Mouse (Mus musculus): ENCODE results near the gene Pam. TPM values are rescaled to one million over a fixed set of nuclear protein-coding genes. Genes with fewer than 3 reads are reported as not detected.
"Not testable (repeated sequence)": the region's sequence is repeated elsewhere in the genome, so short reads cannot be mapped to it uniquely, and the experiment has no call there.

Gene Pam
- polyA plus RNA-seq, 2 experiments from 2014 or later = 2.6 to 4.8 TPM

DNA sequence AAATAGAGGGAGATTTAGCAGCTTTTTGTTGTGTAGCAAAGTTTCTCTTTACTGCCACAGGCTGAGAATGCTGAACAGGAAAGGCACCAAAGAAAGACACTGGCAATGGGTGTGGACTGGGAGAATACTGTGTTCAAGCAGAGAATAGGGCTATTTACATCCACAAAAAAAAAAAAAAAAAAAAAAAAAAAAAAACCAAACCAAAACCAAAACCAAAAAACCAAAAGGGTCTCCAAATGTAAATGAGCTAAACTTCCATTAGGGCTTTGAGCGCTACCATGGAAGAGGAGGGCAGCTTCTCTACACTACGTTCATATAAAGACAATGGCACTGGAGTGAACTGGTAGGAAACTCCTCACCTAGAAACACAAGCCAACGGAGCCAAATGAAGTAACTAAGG lies 274.2 kb downstream of the Pam start:
- ATAC-seq = no peak

DNA sequence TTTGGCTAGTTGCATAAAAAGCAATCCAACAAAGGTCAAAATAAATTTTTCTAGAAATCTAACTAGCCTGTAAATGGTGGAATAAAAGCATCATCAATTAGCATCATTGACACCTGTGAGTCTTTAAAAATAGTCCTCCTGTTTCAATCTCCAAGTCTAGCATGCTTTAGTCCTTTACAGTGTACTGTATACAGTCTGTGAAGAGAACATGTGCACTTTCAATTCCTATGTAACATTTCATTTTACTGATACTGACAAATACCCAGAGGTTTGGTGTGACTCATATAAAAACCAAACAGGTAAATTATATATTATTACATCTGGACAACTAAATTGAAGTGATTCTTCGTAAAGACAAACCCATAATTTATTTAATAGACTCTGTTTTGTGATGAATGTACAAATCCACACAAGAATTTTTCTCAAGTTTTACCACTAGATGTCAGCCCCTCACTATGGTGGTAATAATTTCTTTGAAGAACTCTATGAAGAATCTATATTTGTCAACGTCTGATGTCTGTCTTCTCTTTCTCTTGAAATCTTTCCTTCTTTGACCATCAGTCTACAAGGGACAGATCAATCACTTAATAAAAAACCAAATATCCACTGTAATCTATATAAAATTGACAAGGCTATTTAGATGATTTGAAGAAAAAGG lies 286.1 kb downstream of the Pam start:
- ATAC-seq = peak; percentile 54

DNA sequence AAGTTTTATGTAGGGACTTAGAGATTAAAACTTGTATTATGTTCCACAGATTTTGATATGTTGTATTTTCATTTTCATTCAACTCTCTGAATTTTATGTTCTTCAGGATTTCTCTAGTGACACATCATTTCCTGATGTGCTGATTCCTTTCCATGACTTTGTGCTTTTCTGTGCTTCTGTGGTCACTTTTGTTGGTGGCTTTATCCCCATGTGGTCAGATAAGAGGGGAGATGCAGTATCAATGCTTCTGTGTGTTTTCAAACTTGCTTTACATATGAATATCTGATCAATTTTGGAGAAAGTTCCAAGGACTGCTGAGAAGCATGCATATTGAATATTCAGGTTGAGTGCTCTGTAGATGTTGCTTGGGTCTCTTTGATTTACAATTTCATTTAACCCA lies 290.9 kb downstream of the Pam start:
- no peak for ATAC-seq

DNA sequence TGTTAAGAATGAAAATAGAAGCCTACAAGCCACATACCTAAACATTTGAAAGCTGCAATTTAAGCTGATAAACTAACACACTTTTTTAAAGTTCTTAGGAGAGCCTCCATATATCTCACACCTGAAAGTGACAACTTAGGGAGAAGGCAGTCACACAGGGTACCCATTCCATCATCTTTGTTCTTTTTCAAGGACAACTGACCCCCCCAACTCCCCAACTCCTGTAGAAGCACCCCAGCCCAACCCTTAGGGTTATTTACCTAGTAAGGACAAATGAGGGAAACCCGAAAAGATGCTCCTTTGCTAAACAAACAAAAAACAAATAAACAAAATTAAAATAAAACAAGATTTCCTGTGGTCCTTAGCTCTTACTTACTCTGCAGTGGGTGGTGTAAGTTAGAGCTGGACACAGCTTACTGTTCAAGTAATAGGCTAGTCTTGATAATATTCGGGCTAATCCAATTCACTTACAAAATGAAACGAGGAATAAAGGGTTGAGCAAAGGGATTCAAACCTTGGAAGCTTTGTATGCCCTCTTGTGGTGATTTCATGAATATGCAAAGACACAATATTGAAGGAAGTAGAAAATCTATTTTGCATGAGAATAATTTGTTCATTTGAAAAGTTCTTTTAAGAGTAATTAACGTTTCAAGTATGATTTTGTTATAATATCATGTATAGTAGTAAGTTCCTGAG lies 293.1 kb downstream of the Pam start:
- no peak for ATAC-seq

DNA sequence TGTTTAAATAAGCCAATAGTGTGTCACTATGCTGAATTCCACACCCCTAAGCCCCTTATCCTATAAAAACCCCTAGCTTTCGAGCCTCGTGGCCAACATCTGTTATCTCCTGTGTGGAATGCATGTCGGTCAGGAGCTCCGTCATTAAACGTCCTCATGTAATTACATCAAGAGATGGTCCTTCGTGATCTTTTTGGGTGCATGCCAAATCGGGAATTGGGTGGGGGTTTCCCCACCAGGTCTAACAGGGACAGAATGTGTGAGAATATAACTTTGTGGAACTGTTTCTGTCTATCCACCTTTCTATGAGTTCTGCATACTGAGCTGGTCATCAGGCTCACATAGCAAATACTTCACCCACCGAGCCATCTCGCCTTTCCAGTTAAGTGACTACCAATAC lies 299.5 kb downstream of the Pam start:
- no peak for ATAC-seq

DNA sequence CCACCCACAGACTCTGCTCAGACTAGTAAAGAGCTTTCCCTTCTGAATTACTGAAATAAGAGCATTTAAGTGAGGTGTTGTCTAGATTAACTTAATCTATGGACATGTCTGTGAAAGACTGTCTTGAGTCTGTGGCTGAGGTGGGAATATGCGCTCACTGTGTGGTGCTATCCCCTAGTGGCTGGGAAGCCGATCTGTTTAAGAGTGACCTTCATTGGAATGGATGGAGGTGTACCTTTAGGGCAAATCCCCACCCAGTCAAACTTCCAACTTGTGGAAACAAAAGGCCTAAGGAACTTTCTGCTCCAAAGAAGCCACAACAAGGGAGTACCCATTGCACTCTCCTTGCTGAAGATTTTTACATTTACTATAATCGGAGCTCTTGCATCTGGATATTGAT lies 301.3 kb downstream of the Pam start:
- no peak for ATAC-seq

DNA sequence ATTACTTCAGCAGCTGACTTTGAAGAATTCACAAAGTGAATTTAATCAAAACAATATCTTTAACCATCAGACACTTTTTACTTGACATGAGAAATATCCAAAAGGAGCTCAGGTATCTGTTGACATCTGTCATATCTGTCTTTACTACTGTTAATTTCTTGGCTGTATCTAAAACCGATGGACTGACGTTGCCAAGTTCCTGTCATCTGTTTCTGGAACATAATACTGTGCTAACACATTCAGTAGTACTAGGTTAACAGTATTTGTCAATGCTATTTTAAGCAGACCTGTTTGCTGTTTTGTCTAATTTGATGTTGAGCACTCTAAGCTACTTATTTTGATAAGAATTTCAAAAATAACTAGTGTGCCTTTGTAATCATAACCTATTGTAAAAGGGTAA lies 307.0 kb downstream of the Pam start:
- ATAC-seq = no peak

DNA sequence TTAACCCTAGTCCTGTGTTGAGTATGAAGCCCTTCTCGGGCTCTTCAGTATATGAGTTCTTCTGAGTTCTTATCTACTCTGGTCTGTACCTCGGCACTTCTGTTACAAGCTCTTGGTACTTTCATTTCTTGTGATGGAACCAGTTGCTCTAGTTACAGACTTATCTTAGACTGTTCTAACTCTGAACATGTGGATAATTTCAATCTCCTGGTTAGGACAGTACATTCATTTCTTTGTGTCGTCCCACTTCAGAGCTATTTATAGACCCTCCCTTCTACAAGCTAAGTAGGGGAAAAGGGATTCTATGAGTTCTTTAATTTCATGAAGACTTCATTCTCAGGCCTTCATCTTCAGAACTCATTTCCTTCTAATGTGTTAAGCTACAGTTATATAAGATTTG lies 307.8 kb downstream of the Pam start:
- ATAC-seq = no peak

DNA sequence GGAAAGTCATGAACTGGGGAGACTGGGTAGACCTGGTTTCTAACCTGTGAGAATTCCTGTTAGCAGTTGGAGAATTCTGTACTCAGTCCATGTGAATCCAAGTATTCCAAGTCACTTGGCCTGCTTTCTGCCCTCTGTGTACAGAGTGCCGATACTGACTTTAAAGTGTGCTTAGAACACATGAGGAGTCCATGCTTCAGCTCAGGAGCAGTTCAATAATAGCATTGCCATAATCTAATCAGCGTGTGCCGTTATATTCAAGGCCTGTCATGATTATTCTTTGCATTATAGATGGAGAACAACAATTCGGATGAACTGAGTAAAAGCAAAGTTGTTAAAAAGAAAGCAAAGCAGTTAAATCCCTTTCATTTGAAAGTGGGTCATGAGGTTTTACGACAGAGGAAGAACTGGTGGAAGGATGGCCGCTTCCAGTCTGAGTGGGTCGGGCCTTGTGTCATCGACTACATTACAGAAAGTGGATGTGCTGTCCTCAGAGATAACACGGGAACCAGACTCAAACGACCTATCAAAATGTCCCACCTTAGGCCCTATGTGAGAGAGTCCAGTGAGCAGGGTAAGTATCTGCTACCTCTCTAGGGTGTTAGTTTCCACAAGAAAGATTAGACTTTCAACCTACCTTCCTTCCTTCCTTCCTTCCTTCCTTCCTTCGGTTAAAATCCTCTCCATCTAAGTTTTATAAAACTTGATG lies 309.6 kb downstream of the Pam start:
- ATAC-seq = no peak

DNA sequence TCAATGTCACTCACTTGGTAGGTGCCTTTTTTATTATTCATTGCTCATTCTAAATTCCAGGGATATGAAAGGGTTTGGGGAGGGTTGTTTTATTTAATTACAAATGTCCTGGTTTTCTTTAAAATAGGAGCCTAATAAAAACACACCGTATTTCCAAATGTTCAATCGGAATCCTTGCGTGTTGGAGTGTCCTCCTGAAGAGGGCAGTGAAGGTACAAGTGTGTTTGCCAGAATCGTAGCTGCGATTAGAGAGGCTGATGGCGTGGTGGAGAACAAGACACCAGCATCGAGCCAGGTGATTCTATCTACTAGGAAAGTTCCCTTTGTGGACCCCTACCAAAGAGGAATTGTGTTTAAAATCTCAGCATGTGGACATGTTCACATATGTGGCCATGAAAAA lies 310.5 kb downstream of the Pam start:
- ATAC-seq = no peak

DNA sequence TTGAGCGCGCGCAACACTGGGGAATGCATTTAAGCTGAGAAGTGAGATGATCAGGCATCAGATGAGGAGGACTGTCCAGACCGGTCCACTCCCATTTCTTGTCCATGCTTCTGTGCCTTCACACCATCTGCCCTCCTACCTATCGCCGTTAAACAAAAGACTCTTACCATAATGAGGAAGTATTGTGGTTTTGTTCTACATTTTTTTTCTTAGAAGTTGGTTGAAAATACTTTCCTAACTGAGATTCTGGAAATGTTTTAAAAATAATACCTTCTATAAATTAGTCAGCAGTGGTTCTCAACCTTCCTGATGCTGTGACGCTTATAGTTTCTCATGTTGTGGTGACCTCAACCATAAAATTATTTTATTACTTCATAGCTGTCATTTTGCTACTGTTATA lies 313.8 kb downstream of the Pam start:
- no peak for ATAC-seq

DNA sequence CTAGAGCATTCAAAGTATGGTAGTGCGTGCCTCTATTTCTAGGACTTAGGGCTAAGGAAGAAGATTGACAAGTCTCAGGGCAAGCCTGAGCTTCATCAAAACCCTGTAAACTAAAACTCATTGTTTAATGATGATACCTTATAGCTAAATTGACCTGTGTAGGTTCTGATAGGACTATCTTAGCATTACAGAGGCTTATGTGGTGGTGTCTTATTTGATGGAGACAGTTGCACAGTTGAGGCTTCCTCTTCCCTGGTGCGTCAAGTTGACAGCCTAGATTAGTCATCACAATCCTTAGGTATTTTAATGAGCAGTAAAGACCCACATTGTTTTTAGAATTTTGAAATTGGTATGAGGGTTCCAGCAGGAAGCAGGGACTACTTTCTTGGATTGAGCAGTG lies 321.5 kb downstream of the Pam start:
- no peak for ATAC-seq

DNA sequence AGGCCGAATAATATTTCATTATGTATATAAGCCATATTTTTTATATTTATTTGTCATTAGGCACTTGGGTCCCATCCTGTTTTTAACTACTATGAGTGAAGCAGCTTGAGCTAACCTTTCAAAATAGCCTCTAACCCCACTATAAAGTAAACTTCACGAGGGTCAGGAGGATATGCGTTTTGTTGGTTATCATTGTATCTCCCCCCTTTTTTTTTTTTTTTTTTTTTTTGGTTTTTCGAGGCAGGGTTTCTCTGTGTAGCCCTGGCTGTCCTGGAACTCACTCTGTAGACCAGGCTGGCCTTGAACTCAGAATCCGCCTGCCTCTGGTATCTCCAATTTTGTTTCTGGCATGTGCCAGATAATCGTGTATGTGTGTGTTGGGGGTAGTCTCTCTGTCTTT lies 322.1 kb downstream of the Pam start:
- ATAC-seq = no peak

DNA sequence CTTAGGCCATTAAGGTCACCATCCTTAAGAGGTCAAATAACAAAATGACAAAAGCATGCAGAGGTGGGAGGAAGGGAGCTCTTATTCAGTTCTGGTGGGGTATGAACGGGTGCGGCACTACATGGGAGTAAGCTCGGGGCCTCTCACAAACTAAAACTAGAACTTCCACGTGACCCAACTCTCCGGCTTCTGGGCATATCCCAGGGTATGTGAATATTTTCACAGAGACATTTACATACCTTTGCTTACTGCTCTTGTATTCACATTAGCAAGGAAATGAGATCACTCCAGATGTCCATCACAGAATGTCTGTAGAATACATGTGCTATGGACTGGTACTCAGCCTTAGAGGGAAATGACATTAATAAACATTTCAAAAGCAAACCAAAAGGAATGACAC lies 323.7 kb downstream of the Pam start:
- no peak for ATAC-seq

DNA sequence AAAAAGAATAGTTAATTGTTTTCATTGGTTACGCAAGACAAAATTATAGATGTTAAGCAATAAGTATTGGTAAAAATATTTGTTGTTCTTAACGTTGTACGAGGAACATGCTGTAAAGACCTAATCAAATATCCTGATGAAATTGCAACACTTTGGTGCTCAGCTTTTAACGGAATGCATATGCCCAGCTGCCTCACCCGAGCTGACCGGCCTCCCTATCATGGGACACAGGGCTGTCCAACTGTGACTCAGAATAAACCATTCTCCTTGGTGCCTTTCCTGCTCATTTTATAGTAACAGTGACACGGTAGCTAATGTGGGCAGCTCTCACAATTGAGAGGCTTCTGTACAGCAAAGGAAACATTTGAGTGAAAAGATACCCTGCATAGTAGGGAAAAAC lies 324.3 kb downstream of the Pam start:
- no peak for ATAC-seq

DNA sequence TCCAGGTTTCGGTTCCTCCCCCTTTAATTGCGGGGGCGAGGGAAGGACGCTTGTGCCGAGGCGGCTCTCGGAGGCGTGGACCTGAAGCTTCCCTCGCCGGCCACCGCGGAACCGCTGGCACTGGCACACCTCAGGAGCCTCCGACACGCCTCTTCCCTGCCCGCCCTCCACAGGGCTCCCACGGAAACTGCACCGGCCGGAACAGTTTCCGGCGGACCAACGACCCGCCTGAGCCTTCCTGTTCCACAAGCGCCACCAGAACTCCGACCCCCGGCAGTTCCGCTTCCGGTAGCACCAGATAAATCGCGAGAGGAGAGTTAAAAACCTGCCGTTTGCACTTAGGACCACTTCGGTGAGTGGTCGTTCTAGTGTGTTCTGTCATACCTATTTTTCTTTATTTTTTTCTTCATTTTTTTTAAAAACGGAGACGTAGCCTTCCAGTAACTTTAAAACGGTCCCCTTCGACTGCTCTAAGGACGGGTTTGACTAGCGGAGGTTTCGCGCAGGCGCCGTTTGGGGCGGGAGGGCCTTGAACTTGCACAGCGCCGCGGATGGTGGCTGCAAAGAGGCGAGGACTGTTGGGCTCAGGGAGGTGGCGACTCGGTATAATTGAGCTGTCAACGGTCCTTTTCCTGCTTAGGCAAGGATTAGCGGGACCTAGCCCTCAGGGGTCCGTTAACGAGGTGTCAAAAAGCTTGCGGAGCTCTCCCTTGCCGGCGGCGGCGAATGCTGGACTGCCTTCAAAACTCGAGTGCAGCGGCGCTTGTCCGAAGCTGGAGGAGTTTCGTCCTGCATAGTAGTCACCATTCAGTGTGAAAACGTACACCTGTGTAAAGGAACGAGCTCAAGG lies 325.3 kb downstream of the Pam start, which contains the start of the genes Gin1 and Ppip5k2:
Gene Gin1, plus strand, starts transcription at position 269 of the 850 bp plus-strand sequence.
Gene Ppip5k2, minus strand, starts transcription at position 508 of the 850 bp plus-strand sequence.
- peak; percentile 89 for ATAC-seq

DNA sequence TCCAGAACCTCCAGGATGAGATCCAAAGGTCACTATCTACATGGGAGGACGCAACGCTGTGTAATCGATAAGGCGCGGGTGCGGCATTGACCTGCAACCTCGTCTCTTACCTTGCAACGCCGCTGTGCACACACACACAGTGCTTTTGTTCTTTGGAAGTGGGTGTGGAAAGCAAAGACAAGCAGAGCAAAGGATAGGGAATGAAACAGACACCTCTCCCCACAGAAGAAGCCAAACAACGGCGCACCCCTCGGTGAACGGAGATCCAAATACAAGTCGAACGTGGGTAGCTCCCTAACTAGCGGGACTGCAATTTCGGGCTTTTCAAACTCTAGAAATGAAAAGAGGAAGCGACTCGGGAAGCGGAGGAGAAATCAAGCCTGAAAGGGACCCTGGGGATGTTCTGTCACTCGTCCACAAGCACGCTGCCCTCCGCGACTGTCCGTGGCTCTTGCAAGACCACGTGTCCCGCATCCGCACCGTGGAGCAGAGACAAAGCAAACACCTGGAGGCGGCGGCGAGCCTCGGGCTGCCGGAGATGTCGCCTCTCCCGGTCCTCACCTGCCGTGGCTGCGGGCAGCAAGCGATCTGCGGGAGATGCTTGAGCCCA lies 326.0 kb downstream of the Pam start:
- peak; percentile 1 for ATAC-seq

DNA sequence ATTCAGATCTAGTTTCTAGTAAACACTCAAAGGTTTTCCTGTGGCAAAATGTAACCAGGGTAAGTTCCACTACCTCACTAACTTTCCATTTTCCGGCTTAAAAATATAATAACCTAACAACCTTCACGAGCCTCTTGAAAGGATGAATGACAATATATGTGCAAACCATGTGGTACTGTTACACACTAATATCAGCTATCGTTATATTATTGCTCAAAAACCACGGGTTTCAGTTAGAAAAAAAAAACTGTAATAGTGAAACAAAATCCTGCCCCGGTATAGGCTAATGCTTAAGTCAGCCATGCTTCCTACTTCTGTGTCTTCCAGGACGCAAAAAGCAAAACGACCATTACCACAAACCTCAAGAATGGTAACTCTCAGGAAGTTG lies 326.5 kb downstream of the Pam start:
- ATAC-seq = peak; percentile 30

DNA sequence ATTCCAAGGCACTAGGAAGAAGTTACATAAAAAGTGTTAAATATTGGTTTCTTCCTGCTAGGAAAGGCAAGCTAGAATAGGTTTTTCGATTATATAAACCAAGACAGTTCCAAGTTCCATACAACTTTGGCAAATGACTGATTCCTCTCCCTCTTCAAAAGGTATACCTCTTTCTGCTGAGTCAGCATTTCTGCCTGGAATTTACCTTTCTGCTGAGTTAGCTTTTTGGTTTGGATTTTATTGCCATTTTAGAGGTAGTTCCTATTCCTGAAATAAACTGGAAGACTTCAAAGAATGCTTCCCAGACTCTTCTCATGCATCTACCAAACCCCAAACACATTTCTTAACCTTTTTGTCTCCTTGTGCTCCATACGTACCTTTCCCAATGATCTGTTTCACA lies 327.4 kb downstream of the Pam start:
- no peak for ATAC-seq

DNA sequence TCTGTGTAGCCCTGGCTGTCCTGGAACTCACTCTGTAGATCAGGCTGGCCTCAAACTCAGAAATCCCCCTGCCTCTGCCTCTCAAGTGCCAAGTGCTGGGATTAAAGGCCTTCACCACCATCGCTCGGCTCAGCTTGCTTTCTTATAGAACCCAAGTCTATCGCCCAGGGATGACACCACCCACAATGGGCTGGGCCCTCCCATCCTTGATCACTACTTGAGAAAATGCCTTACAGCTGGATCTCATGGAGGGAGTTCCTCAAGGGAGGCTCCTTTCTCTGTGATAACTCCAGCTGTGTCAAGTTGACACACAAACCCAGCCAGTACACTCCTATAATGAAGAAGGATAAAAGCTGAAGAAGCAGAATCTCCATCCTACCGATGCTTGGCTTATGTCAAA lies 329.7 kb downstream of the Pam start:
- not testable (repeated sequence) for ATAC-seq

DNA sequence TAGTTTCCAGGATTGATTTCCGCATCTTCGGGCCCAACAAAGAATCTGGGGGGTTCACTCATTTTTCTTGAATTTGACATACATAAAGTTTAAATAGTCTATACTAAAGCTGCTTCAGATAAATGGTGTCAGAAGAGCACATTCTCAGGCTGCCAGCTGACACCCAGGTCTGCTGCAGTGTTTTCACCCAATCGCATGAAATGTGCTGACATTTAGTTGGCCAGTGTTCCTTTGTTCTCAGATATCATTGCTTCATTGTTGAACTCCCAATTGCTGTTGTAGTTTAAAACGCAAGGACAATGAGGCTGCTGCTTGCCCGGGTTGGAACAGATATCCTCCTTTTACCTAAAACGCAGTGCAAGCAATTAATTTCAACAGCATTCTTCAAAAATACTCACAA lies 334.0 kb downstream of the Pam start:
- no peak for ATAC-seq

DNA sequence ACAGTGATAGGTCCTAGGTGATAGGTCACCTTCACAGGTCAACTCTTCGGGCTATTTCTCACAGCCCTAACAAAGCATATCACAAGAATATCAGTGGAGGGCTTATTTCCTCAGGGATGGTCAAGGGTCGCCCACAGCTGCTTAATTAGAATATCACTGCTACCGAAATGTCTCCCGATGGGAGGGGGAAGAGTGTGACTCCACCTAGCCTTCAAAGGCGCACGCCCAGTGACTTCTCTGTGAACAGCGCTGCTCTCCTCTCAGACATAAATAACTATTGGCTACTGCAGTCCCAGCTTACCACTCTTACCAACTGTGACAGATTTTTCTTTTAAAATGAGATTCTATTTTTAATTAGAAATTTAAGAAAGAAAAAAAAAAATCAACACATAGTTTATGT lies 334.8 kb downstream of the Pam start:
- no peak for ATAC-seq

DNA sequence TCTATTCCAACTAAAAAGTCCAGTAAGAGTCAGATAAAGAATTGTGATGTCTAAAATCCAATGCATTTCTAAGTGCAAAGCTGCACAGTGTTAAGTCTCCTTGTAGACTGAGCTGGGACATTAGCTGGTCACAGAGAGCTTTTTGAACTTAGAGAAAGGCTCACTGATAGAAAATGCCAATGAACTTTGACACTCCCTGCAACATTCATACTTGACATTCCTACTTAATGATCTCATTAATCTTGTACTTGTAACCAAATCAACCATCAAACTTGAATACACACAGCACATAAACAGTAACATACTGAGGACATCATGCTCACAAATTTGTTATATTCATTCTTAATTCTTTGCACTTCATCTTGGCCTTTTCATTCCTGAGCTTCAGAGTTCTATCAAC lies 335.6 kb downstream of the Pam start:
- no peak for ATAC-seq

Data from activated CD4-positive, CD25-positive, alpha-beta regulatory T cell, adult 4 months (primary cell).